Mouse (Mus musculus): ENCODE data around the gene Bmper. TPM values are rescaled to one million over a fixed set of nuclear protein-coding genes. Genes with fewer than 3 reads are reported as not detected.

Bmper gene
- total RNA-seq, 1 experiment from 2014 or later, result not detected

DNA sequence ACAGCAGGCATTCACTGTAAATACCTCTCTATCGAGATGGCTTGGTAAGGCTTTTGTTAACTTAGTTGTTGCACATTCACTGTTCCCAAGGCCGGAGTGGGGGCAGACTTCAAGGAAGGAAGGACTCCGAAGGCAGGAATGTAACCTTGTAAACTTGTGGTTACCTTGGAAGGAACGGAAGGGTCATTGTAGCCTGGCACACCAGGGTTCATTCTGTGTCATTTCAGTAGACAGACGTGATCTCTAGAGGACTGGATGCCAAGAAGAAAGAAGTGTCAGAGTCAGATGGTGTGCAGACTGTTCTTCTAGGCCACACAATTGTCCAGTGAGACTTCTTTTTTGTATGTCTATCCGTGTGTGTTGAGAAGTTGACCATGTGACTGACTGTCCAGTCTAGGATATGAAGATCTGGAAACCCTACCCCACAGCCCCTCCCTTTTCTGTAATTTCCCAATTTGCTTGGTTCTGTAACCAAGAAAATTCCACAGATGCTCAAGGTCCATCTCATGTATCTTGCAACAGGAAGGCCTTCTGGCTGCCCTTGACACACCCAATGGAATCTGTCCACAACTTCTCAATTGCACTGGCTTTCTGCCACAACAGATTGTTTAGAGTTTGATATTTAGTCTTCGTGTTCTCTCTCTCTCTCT is 242.2 kb downstream of the Bmper start:
- no peak for ATAC-seq (ENCODE audit: extremely low read depth, insufficient number of reproducible peaks, low FRiP score, poor library complexity, severe bottlenecking)

DNA sequence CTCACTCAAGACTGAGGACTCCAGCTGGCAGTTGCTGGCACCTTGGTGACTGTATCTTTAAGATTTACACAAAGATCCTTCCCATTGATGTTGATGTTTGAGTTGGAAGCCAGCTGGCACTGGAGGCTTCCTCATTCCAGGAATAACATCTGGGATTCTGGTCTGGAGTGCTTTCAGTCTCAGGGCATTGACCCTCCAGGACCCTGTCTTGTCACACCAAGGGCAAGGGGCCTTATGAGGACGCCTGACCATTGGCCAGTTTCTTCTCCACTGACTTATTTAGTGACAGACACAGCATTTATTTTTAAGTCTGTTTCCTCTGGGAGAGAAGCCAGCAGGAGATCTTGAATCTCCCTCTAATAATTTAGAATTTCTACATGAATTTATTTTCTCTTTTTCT is 247.0 kb downstream of the Bmper start:
- no peak for ATAC-seq (ENCODE audit: extremely low read depth, insufficient number of reproducible peaks, low FRiP score, poor library complexity, severe bottlenecking)

DNA sequence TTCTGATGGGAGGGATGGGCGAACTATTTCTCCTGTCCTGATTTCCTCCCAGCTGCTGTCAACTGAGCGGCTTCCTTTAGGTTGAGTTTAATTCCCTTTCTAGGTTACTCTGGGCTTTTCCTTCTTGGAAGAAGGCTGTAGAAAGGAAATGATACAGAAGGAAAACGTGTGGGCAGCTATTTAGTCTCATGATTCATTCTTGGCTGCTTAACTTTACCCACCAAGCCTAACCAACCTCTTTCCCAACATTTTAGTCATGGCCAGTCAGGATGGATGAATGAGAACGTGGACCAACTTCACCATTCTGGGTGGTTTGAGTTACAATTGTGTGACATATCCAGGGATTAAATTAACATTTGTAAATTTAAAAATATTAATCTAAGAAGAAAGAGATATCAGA is 263.0 kb downstream of the Bmper start:
- no peak for ATAC-seq (ENCODE audit: extremely low read depth, insufficient number of reproducible peaks, low FRiP score, poor library complexity, severe bottlenecking)

DNA sequence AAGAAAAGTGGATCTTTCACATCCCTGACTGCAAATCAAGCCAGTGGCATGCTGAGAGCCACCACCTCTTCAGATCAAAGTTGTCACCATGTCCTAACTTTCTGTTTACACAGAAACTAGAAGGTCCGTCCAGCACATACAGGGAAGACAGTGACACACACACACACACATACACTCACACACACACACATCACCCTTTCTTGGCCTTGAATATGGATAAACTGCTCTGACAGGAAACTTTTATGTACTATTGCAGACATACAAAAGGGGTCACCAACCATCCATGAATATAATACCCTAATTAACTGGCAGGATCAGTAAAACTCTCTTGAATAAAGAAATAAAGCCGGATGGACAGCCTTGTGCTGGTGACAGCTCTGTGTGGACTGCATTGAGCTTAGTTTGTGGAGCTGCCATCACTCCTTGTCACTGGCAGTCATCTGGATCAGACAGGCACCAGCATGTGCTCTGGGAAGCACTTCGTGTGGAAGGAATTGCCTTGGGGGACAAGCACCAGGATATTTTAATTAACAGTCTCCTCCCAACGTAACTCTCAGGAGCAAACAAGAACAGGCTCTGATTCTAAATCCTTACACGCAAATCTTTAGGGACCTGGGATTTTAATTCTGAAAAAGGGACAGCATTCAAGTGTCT is 264.0 kb downstream of the Bmper start:
- ATAC-seq (ENCODE audit: extremely low read depth, insufficient number of reproducible peaks, low FRiP score, poor library complexity, severe bottlenecking), result no peak

DNA sequence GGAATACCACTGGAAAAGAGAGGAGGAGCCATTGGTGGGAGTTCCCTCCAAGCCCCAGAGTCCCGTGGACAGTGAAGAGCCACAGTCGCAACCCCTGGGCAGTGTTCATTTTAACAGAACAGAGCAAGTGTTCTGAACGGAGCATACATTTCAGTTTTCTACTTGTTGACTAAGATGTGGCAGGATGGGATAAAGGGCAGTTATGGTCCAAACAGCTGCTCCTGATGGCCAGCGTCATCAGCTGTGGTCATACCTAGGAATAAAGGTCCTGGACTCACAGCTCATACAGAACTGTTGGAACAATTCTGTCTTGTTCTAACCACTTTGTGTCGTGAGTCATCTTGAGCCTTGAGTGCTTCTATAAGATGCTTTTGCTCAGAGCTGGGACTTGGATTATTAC is 265.4 kb downstream of the Bmper start:
- ATAC-seq (ENCODE audit: extremely low read depth, insufficient number of reproducible peaks, low FRiP score, poor library complexity, severe bottlenecking), result no peak

DNA sequence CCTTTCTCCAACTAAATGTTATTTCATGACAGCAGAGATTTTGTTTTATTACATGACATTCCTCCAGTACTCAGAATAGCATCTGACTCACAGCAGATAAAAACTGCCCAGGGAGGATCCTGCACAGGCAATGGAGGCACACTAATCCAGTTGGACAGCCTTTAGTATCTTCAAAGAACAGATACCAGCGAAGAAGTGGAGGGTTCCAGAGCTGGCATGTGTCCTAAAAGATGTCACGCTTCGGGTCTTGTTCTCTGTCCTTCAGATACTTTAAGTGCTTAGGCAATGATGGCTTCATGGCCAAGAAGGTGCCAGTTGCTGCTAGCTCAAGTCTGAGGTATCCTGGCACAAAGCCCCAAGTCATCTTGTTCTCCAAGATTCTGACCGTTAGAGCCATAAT is 272.5 kb downstream of the Bmper start:
- no peak for ATAC-seq (ENCODE audit: extremely low read depth, insufficient number of reproducible peaks, low FRiP score, poor library complexity, severe bottlenecking)

DNA sequence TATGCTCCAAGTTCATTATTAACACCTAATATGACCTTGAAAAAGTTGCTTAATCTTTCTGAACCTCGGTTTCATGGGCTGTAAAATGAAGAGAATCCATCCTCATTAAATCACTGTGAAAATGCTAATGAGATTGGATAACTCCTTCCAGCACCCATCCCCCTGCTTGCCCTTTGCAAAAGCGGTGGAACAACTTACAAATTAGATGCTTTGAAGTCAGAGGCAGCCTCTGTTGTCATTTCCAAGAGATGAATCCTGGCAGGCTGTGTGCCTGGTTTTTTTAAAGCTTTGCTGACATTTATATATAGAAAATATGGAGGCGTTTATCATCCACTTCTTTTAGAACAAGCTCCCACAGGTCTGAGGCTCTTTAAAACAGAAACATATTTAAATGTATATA is 274.8 kb downstream of the Bmper start:
- no peak for ATAC-seq (ENCODE audit: extremely low read depth, insufficient number of reproducible peaks, low FRiP score, poor library complexity, severe bottlenecking)

DNA sequence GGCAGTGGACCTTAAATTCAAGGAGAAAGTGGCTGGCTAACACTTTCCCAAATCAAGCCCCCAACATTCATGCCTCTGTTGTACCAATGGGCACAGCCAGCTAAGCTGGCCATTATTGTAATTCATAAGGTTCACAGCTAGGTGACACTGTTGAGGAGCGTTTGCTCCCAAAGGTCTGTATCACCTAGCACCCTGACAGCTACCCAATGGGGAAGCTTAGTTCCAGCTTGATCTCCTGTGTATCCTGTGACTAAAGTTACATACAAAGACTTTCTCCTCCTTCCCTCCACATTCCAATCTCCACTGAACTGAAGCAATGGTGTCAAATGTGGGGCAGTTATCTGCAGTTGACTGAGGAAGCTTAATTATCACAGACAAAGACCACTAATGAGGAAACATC is 311.0 kb downstream of the Bmper start:
- no peak for ATAC-seq (ENCODE audit: extremely low read depth, insufficient number of reproducible peaks, low FRiP score, poor library complexity, severe bottlenecking)

Data from neutrophil, adult 5-6 weeks (primary cell).